Mouse (Mus musculus) ovary, adult 18-20 months (tissue): Measurements from ENCODE around the gene Tmem191c.
A peak's percentile ranks its signal among the peaks of the same experiment; 100 is the strongest.
"Not testable (repeated sequence)": the region's sequence is repeated elsewhere in the genome, so short reads cannot be mapped to it uniquely, and the experiment has no call there.

ENCODE experiments used
- DNase-seq: peaks from one replicate; pipeline ENCODE4 v3.0.0; 2022; ENCODE audit warnings: low spot score, mixed read lengths

The Tmem191c gene

DNA sequence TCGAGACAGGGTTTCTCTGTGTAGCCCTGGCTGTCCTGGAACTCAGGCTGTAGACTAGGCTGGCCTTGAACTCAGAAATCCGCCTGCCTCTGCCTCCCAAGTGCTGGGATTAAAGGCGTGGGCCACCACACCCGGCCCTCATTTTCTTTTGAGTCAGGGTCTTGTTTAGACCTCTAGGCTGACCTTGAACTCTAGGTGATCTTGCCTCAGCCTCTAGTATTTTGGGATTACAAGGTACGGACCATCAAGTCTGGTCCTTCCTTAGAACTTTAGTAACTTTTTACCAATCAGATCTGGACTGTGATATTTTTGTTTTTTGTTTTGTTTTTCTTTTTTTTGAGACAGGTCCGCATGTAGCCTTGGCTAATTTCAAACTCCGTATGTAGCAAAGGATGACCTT lies at the start of gene Tmem191c:
Gene Tmem191c (plus strand): TSS at position 357 of the 400 bp plus-strand sequence.
- DNase-seq, result no peak

- no peak for DNase-seq
Measured at GRCm38 (mm10) chr16:17226496-17226895, 49.4 kb upstream of the Tmem191c start.

DNA sequence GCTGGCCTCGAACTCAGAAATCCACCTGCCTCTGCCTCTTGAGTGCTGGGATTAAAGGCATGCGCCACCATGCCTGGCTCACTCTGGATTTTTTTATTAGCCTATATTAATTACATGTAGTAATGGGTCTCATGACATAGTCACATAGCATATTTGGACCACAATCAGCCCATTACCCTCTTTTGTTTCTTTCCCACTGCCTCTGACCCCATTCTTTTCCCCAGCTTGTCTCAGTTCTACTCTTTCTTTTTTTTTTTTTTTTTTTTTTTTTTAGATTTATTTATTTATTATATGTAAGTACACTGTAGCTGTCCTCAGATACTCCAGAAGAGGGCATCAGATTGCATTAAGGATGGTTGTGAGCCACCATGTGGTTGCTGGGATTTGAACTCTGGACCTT lies 44.4 kb upstream of the Tmem191c start:
- not testable (repeated sequence) for DNase-seq

DNA sequence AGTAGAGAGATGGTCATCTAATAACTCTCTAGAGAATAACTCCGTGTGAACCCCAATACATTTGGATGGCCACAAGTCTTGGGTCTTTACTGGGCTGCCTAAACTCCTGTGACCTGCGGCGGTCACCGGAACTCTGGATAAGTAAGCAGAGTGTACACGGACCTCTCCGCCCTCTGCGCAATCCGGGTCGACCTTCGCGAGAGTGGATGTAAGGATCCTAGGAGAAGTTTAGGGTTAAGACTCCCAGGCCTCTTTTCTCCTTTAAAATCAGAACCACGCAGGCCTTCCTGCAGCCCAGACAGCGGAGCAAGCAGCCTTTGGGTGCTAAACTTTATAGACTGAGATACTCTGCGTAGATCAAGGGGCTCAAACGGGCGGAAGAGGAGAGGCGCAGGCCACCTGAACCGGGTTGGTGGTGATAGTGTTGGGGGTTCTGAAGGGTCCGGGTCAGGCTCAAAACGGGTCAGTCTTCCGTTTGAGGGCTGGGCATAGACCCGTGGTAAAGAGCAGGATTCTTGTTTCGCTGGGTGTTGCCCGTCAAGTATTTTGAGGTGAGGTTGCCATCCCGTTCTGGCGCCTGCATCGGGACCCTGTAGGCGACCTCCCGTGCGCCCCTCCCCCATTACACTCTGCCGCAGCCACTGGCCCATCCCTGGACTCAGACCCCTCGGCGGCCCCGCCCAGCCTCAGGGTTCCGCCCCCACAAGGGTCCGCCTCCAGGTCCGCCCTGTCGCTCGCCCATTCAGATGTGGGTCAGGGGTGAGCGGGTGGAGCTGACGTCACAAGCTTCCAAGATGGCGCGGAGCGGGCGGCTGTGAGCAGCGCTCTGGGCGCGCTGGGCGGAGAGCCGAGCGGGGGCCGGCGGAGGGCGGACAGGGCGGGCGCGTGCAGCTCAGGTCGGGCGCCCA lies 42.8 kb upstream of the Tmem191c start, which contains the start of gene Hic2:
Gene Hic2 (plus strand): TSS at position 779 of the 908 bp plus-strand sequence.
- peak; percentile 95 for DNase-seq

DNA sequence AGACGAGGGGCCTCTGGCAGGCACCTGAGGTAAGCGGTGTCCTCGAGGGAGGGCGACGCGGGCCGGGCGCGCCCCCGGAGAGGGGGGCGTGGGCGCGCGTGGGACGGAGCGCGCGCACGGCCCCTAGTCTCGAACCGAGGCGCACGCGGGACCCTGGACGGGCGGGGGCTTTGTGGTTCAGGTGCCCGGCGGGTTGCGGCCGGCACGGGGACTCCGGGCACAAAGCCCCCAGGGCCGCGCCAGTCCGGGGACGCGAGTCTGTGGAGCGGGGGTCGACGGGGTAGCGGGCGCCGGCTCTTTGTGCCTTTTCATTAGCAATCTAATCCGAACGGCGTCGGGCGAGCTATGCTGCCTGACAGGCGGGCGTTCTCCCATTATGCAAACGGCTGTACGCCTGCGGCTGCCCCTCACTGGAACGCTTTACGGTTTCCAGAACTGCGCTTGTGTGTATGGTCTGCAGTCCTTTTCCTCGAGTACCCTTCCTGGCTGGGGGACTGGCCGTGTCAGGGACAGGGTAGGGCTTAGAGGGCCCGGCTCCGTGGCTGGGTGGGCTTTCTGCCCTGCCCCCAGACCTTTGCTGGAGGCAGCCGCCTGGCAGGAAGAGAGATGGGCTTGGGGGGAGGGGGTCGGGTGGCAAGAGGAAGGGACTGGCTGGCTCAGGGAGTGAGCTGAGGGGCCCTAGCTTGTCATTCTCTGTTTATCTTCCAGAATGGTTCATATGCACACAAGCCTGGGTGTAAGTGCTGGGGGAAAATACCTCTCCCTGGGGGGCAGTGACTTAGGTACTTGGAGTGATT lies 42.0 kb upstream of the Tmem191c start:
- DNase-seq, result no peak

DNA sequence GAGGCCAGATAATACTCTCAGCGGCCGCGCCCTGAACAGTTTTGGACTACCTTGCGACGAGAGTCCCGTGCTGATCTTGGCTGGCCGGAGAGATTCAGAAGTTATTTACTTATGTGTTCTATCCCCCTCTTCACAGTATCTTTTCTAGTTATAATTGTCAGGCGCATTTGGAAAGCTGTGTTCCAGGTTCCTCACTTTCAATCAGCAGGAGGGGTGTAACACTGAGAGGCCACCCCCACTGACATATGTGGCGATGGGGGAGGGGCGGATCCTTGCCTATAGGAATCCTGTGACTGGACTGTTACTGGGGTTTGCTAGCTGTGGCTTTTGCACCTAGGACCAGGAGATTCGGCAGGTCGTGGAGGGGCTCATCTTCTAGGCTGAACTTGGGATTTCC lies 41.4 kb upstream of the Tmem191c start:
- no peak for DNase-seq

GRCm38 (mm10) chr16:17234916-17235665 lies 40.8 kb upstream of the Tmem191c start:
- no peak for DNase-seq

GRCm38 (mm10) chr16:17237634-17238033 lies 38.2 kb upstream of the Tmem191c start:
- DNase-seq, result no peak

DNA sequence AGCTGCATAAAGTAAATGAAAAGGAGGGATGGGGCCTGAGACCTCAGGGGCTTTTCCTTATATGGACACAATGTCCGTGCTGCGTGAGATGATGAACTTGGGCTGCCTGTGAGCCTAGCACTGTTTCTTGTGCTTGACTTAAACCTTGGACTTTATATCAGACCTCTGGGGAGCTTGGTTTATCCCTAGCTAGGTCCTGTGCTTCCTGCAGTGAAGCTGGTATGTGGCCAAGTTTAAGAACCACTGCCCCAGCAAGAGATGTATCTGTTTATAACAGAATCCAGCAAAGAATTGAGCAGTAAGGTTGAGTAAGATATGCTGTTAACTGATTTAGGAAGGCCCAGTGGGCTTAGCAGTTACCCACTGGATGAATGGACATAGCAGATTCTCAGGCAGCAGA lies 36.5 kb upstream of the Tmem191c start:
- DNase-seq, result no peak

DNA sequence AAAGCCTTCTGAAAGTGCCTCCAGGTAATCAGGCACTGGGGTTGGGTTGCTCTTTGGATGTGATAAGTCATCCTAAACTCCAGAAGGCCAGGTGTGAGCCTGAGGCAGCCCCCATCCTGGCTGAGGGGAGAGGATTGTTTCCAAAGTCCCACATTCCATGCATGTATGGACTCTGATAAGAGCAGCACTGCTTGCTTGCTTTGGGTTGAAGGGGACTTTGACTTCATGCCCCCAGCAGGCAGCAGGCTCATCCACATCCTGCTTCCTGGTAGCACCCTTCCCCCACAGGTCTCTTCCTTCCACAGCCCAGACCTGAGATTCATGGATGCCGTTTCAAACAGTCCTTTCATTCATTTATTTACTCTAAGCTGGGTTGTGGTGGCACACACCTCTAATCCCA lies 32.1 kb upstream of the Tmem191c start:
- no peak for DNase-seq

DNA sequence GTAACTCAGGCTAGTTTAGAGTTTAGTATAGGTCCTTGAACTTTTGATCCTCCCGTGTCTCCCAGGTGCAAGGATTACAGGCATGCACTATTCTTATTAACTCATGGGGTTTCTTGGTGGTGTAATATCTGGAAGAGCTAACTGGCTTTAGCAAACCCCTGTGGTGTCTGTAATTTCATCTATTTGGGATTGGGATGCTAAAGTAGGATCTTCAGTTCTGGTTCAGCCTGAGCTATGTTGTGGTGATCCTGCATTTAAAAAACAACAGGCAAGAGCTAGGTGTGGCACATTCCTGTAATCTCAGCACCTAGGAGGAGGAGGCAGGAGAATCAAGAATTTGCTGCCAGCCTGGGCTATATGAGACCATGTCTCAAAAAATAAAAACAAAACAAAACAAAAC lies 30.9 kb upstream of the Tmem191c start:
- no peak for DNase-seq

- DNase-seq, result no peak
Measured at GRCm38 (mm10) chr16:17247727-17248126, 28.1 kb upstream of the Tmem191c start.

- no peak for DNase-seq
Measured at GRCm38 (mm10) chr16:17249135-17249534, 26.7 kb upstream of the Tmem191c start.

DNA sequence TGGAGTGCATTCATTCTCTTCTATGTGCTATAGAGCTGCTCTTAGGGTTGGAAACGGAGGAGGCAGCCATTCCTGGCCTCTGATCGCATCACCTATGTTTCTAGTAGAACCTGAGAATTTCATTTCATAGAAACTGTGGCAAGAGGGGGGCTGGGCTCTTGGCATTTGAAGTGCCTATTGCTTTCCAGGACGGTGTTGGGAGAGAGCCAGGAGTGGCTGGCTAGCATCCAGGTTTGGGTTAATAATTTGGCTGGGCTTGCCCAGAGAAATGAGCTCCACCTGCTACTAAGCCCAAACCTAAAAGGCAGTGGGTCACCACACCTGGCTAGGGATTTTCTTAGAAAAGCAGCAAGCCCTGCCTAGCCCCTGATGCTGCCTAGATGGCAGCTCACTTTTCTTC lies 24.3 kb upstream of the Tmem191c start:
- peak; percentile 41 for DNase-seq

GRCm38 (mm10) chr16:17252086-17252726 lies 23.7 kb upstream of the Tmem191c start:
- no peak for DNase-seq

GRCm38 (mm10) chr16:17252841-17253240 lies 23.0 kb upstream of the Tmem191c start:
- DNase-seq, result no peak

DNA sequence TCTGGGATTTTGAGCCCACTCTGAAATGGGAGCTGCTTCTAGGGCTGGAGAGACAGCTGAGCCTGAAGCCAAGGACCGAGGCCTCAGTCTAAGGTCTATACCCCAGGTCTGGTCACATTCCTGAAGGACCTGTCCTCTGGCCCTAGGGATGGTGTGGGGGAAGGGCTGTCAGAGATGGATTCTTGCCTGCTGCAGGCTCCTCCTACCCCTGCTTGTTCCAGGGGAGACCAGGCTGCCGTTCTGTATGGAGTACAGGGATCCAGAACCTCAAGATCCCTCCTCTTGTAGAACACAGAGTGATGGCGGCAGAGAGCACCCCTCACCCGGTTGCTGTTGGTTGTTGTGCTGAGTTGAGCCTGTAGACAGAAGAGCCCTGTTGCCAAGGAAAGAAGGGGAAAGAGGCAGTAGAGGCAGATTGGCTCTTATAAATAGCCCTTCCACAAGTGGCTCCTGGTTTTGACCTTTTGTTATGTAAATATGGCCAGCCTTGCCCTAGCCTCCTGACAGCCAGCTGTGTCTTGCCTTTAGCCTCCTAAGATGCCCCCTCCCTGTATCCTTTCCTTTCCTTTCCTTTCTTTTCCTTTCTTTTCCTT lies 21.8 kb upstream of the Tmem191c start:
- DNase-seq, result no peak

- no peak for DNase-seq
Measured at GRCm38 (mm10) chr16:17255270-17255669, 20.6 kb upstream of the Tmem191c start.

DNA sequence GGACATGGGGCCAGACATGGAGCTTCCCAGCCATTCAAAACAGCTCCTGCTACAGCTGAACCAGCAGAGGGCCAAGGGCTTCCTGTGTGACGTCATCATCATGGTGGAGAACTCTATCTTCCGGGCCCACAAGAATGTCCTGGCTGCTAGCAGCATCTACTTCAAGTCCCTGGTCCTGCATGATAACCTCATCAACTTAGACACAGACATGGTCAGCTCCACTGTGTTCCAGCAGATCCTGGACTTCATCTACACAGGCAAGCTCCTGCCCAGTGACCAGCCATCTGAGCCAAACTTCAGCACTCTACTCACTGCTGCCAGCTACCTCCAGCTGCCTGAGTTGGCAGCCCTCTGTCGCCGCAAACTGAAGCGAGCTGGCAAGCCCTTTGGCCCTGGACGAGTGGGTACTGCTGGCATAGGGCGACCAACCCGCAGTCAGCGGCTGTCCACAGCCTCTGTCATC lies 18.5 kb upstream of the Tmem191c start:
- DNase-seq, result no peak

DNA sequence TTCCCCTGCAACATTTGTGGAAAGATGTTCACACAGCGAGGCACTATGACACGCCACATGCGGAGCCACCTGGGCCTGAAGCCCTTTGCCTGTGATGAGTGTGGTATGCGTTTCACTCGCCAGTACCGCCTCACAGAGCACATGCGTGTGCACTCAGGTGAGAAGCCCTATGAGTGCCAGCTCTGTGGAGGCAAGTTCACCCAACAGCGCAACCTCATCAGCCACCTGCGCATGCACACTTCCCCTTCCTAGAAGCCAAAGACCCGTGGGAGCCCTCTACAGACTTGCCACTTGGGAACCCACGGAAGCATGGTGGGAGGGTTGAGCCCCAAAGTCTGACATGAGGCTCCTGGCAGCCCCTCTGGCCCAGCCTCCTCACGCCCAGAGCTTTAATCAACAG lies 17.0 kb upstream of the Tmem191c start:
- DNase-seq, result no peak

GRCm38 (mm10) chr16:17261341-17261740 lies 14.5 kb upstream of the Tmem191c start:
- DNase-seq, result no peak
